Mouse (Mus musculus) G1E (cell line): ENCODE measurements around the gene Trp53rka.

ENCODE experiments used
- CTCF ChIP-seq: IDR thresholded peaks from 2 replicates; pipeline ENCODE4 v1.5.1; 2012; ENCODE audit warnings: low read depth, low read length, inconsistent platforms, mixed read lengths
- GATA1 ChIP-seq: IDR thresholded peaks from 2 replicates; pipeline ENCODE4 v1.6.1; 2012; ENCODE audit warnings: borderline replicate concordance, low read length, inconsistent platforms, mixed read lengths
- POLR2AphosphoS5 ChIP-seq: IDR thresholded peaks from 2 replicates; pipeline ENCODE4 v1.6.1; 2012; ENCODE audit warnings: low read depth, low read length, inconsistent platforms; ENCODE audit not compliant: insufficient replicate concordance

- TF ChIP-seq CTCF (no peak), GATA1 (no peak), POLR2AphosphoS5 (no peak)
Measured at GRCm38 (mm10) chr2:165467824-165468452, 25.2 kb downstream of the Trp53rka start.
